Mouse (Mus musculus) erythroblast, embryonic 14.5 days (primary cell): ENCODE measurements around the gene Ern1.

Experiments
- GATA1 ChIP-seq: IDR thresholded peaks from 2 replicates; pipeline ENCODE4 v1.6.1; 2012; ENCODE audit warnings: low read length, inconsistent platforms, mixed read lengths
- TAL1 ChIP-seq: IDR thresholded peaks from 3 replicates; pipeline ENCODE4 v1.6.1; 2012; ENCODE audit warnings: low read length, inconsistent platforms, mixed read lengths

GRCm38 (mm10) chr11:106349772-106350171 lies 137.9 kb downstream of the Ern1 start:
- no peak for TF ChIP-seq TAL1
- TF ChIP-seq GATA1 = no peak
